Comparison of ENCODE assay signal across 25 mouse cellular contexts in genomic region chr11:67113381-67113780, GRCm38 (mm10). TPM values are rescaled to one million over a fixed set of nuclear protein-coding genes. Genes with fewer than 3 reads are reported as not detected.
A peak's percentile ranks its signal among the peaks of the same experiment; 100 is the strongest.
DNase-seq lines count a peak whose midpoint lies in the region; ATAC-seq and TF ChIP-seq lines count a peak whose summit lies in the region.
"Had no signal": no experiment of that assay in that cellular context is flagged by ENCODE, and none has a peak within 500 bp of the region (broad histone marks: within the 10 kb centered on the region; RNA-seq: fewer than 3 reads in every experiment).

No protein-coding gene starts in this region.

- intact Hi-C loops in gastrocnemius, adult 2 months (cut with DNase I) = loop anchor here (1.0 kb wide), 1 partner anchor 122 kb away; no protein-coding TSS in a partner anchor

- TF ChIP-seq EP300 in CH12.LX (IDR thresholded peaks at IDR 0.05; ENCODE audit: low read length) = no peak

- H3K4me1 ChIP-seq in midbrain, embryonic 11.5 days (ENCODE audit: control insufficient read depth, insufficient read depth, low read length) = no peaks in the 10 kb centered on the region
- H3K4me1 ChIP-seq in midbrain, embryonic 16.5 days (ENCODE audit: control insufficient read depth, insufficient read depth, low read length) = no peaks in the 10 kb centered on the region
- peaks cover 12 to 48% of the 10 kb centered on the region in 2 experiments for H3K4me1 ChIP-seq in CH12.LX (ENCODE audit: control insufficient read depth in 1 of 2, insufficient read depth in 2 of 2)
- H3K4me1 ChIP-seq: embryonic facial prominence, embryonic 12.5 days; embryonic facial prominence, embryonic 15.5 days; heart, embryonic 12.5 days; heart, embryonic 15.5 days had no signal

- H3K27ac ChIP-seq in gastrocnemius, adult 2 months = peak overlapping the region; percentile 97
- no peak overlapping the region for H3K27ac ChIP-seq in midbrain, embryonic 11.5 days (ENCODE audit: low read depth, low read length)
- no peak overlapping the region for H3K27ac ChIP-seq in midbrain, embryonic 16.5 days (ENCODE audit: low read length)
- H3K27ac ChIP-seq in CH12.LX (ENCODE audit: insufficient read depth, low read depth) = peak overlapping the region; percentile 89
- H3K27ac ChIP-seq: embryonic facial prominence, embryonic 12.5 days; embryonic facial prominence, embryonic 15.5 days; heart, embryonic 15.5 days; hindbrain, embryonic 14.5 days; hindbrain, postnatal 0 days had no signal

- WGBS in midbrain, embryonic 11.5 days = 86% methylated on average over 6 of the region's 6 CpGs
- WGBS in midbrain, embryonic 16.5 days = 91% methylated on average over 6 of the region's 6 CpGs

- in situ Hi-C loops in CH12.LX (cut with MboI; ENCODE audit: low pct_ligation_motif_present, low pct_unique_long_range_greater_than_20kb, low sequenced_read_pairs) = loop anchor here (5.0 kb wide), 3 partner anchors 119 to 529 kb away; no protein-coding TSS in a partner anchor

- dilution Hi-C loops in CH12.LX (cut with MboI; ENCODE audit: extremely low pct_ligation_motif_present, extremely low pct_unique_long_range_greater_than_20kb, low sequenced_read_pairs) = no loop called here

- TF ChIP-seq RAD21 in CH12.LX (IDR thresholded peaks at IDR 0.05; ENCODE audit: low read depth, low read length) = no peak

- DNase-seq in gastrocnemius, adult 2 months = peak; percentile 69
- no peak for DNase-seq in gastrocnemius, adult 8-10 months (ENCODE audit: low spot score in 2 of 2)
- DNase-seq in midbrain, embryonic 11.5 days (ENCODE audit: low spot score, missing footprints) = peak; percentile 23
- DNase-seq in CH12.LX (ENCODE audit: extremely low read depth) = no peak
- no peak for DNase-seq in right cerebral cortex, postnatal 36 days (ENCODE audit: low spot score in 2 of 2)
- DNase-seq: gastrocnemius, postnatal 25 days had no signal

- no peaks in the 10 kb centered on the region for H3K9me3 ChIP-seq in midbrain, embryonic 11.5 days (ENCODE audit: control insufficient read depth, low read length)
- H3K9me3 ChIP-seq in midbrain, embryonic 16.5 days (replicated peaks; ENCODE audit: control insufficient read depth, low read length, poor library complexity, severe bottlenecking) = no peaks in the 10 kb centered on the region
- H3K9me3 ChIP-seq in CH12.LX (replicated peaks; ENCODE audit: low read length) = no peaks in the 10 kb centered on the region
- H3K9me3 ChIP-seq: embryonic facial prominence, embryonic 12.5 days; embryonic facial prominence, embryonic 15.5 days; heart, embryonic 12.5 days; heart, embryonic 15.5 days had no signal

- H3K4me3 ChIP-seq in gastrocnemius, adult 2 months = peak overlapping the region; percentile 73
- no peak overlapping the region for H3K4me3 ChIP-seq in midbrain, embryonic 11.5 days (ENCODE audit: low read depth, low read length)
- H3K4me3 ChIP-seq in midbrain, embryonic 16.5 days (ENCODE audit: low read depth, low read length) = no peak overlapping the region
- H3K4me3 ChIP-seq in CH12.LX (replicated peaks in 1 of 3; ENCODE audit: low read depth in 2 of 3, low read length in 2 of 3, poor library complexity in 1 of 3) = peak overlapping the region; percentile 50 to 59 (median 52)
- H3K4me3 ChIP-seq: embryonic facial prominence, embryonic 12.5 days; embryonic facial prominence, embryonic 15.5 days; heart, embryonic 12.5 days; heart, embryonic 15.5 days had no signal

- peaks cover 5% of the 10 kb centered on the region; the same call in 1 of the 2 replicates for H3K79me2 ChIP-seq in CH12.LX (replicated peaks; ENCODE audit: control insufficient read depth, extremely low read depth, insufficient read depth, poor library complexity, severe bottlenecking)

- H3K27me3 ChIP-seq in midbrain, embryonic 11.5 days (ENCODE audit: control insufficient read depth, insufficient read depth, low read length) = no peaks in the 10 kb centered on the region
- H3K27me3 ChIP-seq in midbrain, embryonic 16.5 days (ENCODE audit: control insufficient read depth, insufficient read depth, low read depth, low read length) = no peaks in the 10 kb centered on the region
- H3K27me3 ChIP-seq in CH12.LX (replicated peaks) = no peaks in the 10 kb centered on the region
- H3K27me3 ChIP-seq: embryonic facial prominence, embryonic 12.5 days; embryonic facial prominence, embryonic 15.5 days; heart, embryonic 12.5 days had no signal

- no peak for TF ChIP-seq CTCF in gastrocnemius, adult 2 months (IDR thresholded peaks at IDR 0.05)
- TF ChIP-seq CTCF in CH12.LX (conservative IDR thresholded peaks at IDR 0.05 in 1 of 2, IDR thresholded peaks at IDR 0.05 in 1 of 2; ENCODE audit: low read depth in 2 of 2, low read length in 2 of 2) = no peak

- no peak overlapping the region for H3K4me2 ChIP-seq in midbrain, embryonic 11.5 days
- H3K4me2 ChIP-seq in midbrain, embryonic 16.5 days (ENCODE audit: low read length) = no peak overlapping the region
- H3K4me2 ChIP-seq in CH12.LX (ENCODE audit: insufficient read depth, low read depth, poor library complexity, severe bottlenecking) = peak overlapping the region; percentile 44
- H3K4me2 ChIP-seq: embryonic facial prominence, embryonic 12.5 days; embryonic facial prominence, embryonic 15.5 days; heart, embryonic 12.5 days; heart, embryonic 15.5 days; hindbrain, embryonic 14.5 days had no signal

- no peak; the same call in 1 of the 2 replicates for TF ChIP-seq POLR2A in CH12.LX (IDR thresholded peaks at IDR 0.05; ENCODE audit: low read depth, low read length)

- H3K9ac ChIP-seq in midbrain, embryonic 11.5 days (ENCODE audit: low read length) = no peak overlapping the region
- no peak overlapping the region for H3K9ac ChIP-seq in midbrain, embryonic 16.5 days (ENCODE audit: low read depth, low read length)
- H3K9ac ChIP-seq in CH12.LX (ENCODE audit: insufficient read depth, low read depth) = peak overlapping the region; percentile 74
- H3K9ac ChIP-seq: embryonic facial prominence, embryonic 12.5 days; embryonic facial prominence, embryonic 15.5 days; forebrain, postnatal 0 days; heart, embryonic 12.5 days; heart, embryonic 15.5 days; hindbrain, embryonic 14.5 days had no signal

- no peaks in the 10 kb centered on the region for H3K36me3 ChIP-seq in midbrain, embryonic 11.5 days (ENCODE audit: control insufficient read depth, insufficient read depth, low read length)
- no peaks in the 10 kb centered on the region for H3K36me3 ChIP-seq in midbrain, embryonic 16.5 days (ENCODE audit: control insufficient read depth, insufficient read depth, low read length)
- H3K36me3 ChIP-seq in CH12.LX (replicated peaks in 1 of 2; ENCODE audit: control insufficient read depth in 1 of 2, insufficient read depth in 1 of 2, low read length in 1 of 2) = no peaks in the 10 kb centered on the region
- H3K36me3 ChIP-seq: embryonic facial prominence, embryonic 12.5 days; embryonic facial prominence, embryonic 15.5 days; heart, embryonic 12.5 days; heart, embryonic 15.5 days had no signal

- no peak for ATAC-seq in midbrain, embryonic 11.5 days (ENCODE audit: low FRiP score)
- no peak for ATAC-seq in midbrain, embryonic 16.5 days
- ATAC-seq: hindbrain, postnatal 0 days; inflammation-experienced regulatory T-cells, adult 6 months; intestine, embryonic 16.5 days had no signal

TF ChIP-seq in CH12.LX, 34 proteins besides CTCF, POLR2A, EP300 and RAD21:
- TF ChIP-seq SIN3A (IDR thresholded peaks at IDR 0.05; ENCODE audit: low read length) (no peak), ZMIZ1 (IDR thresholded peaks at IDR 0.05; ENCODE audit: low read depth, low read length) (0 out of 2 replicates have a peak, but pooled peaks have one; percentile 2), MAZ (IDR thresholded peaks at IDR 0.05; ENCODE audit: low read depth, low read length) (no peak), BHLHE40 (IDR thresholded peaks at IDR 0.05; ENCODE audit: low read depth, low read length) (no peak), MAX (IDR thresholded peaks at IDR 0.05; ENCODE audit: low read length) (no peak), NELFE (IDR thresholded peaks at IDR 0.05; ENCODE audit: low read depth, low read length) (no peak), JUN (IDR thresholded peaks at IDR 0.05; ENCODE audit: insufficient read depth, low read depth, low read length) (no peak), CHD1 (IDR thresholded peaks at IDR 0.05; ENCODE audit: low read depth, low read length) (peak; percentile 22; the same call in 1 of the 2 replicates)
TF ChIP-seq in CH12.LX: peak in this region for 2.

RNA-seq across cellular contexts. Expression of gene Myh3, which starts 35.3 kb away (rescaled TPM):
- 10 to 100 TPM in 1 of 2 experiments, 1 to 10 TPM in 1; 7.8 to 15.3 TPM for total RNA-seq in gastrocnemius, adult 2 months (2021)
- total RNA-seq in gastrocnemius, adult 8-10 months (2022) = 1 to 10 TPM; 4.4 to 9.9 (median 6.9) TPM
- polyA plus RNA-seq in midbrain, embryonic 11.5 days (2014; fragmentation: Nextera tagmentation; extraction: Ambion mirVana) = 0.51 and 0.54 TPM in 2 replicates
- polyA plus RNA-seq in midbrain, embryonic 16.5 days (2015; fragmentation: Nextera tagmentation; extraction: Ambion mirVana) = 0.14 and 0.22 TPM in 2 replicates
- 0.55 and 0.64 TPM in 2 replicates for total RNA-seq in CH12.LX (2012; rRNA removed)
- total RNA-seq in CH12.LX (2014; rRNA removed) = 0.08 and 0.12 TPM in 2 replicates
- polyA plus RNA-seq in CH12.LX (2012; ENCODE audit: insufficient read length, low read depth) = 0.26 and 0.29 TPM in 2 replicates
- total RNA-seq: common myeloid progenitor, adult 5-6 weeks had no signal
- polyA plus RNA-seq: adrenal gland, adult 2 months had no signal

RNA-seq across cellular contexts. Expression of gene Myh2, which starts 57.4 kb away (rescaled TPM):
- total RNA-seq in gastrocnemius, adult 2 months (2021) = 1,000 to 10,000 TPM; 1,238 to 3,712 TPM
- total RNA-seq in gastrocnemius, adult 8-10 months (2022) = 1,000 to 10,000 TPM; 1,182 to 1,409 (median 1,293) TPM
- polyA plus RNA-seq in midbrain, embryonic 11.5 days (2014; fragmentation: Nextera tagmentation; extraction: Ambion mirVana) = not detected in 2 replicates
- polyA plus RNA-seq in midbrain, embryonic 16.5 days (2015; fragmentation: Nextera tagmentation; extraction: Ambion mirVana) = 0.14 and 0.25 TPM in 2 replicates
- total RNA-seq in CH12.LX (2012; rRNA removed) = 0.08 TPM in 2 replicates
- 0.04 TPM in 1 of 2 replicates, not detected in the other for total RNA-seq in CH12.LX (2014; rRNA removed)
- 0.04 TPM in 1 of 2 replicates, not detected in the other for polyA plus RNA-seq in CH12.LX (2012; ENCODE audit: insufficient read length, low read depth)
- total RNA-seq: adrenal gland, adult 2 months; adrenal gland, postnatal 14 days; common myeloid progenitor, adult 5-6 weeks; heart, adult 18-20 months; heart, postnatal 10 days; MEL had no signal
- polyA plus RNA-seq: adrenal gland, adult 2 months; cerebellum, adult 2 months; forebrain, embryonic 11.5 days; heart, embryonic 12.5 days; hindbrain, embryonic 11.5 days; inflammation-experienced regulatory T-cells, adult 6 months had no signal

Comparison
In these comparisons a context has a peak if more than half of its experiments do, and no peak if none do; other contexts are left out.
1. DNase-seq: peak in gastrocnemius, adult 2 months (single experiment) and midbrain, embryonic 11.5 days (single experiment); none in gastrocnemius, adult 8-10 months (0 of 2), CH12.LX (single experiment) and right cerebral cortex, postnatal 36 days (0 of 2).
2. H3K27ac ChIP-seq: peak in gastrocnemius, adult 2 months (single experiment) and CH12.LX (single experiment); none in midbrain, embryonic 11.5 days (single experiment) and midbrain, embryonic 16.5 days (single experiment).
3. H3K4me3 ChIP-seq: peak in gastrocnemius, adult 2 months (single experiment) and CH12.LX (3 of 3); none in midbrain, embryonic 11.5 days (single experiment) and midbrain, embryonic 16.5 days (single experiment).
4. RNA of gene Myh2, which starts 57.4 kb away (total RNA-seq): 1,238 to 3,712 TPM in gastrocnemius, adult 2 months and 1,182 to 1,409 TPM in gastrocnemius, adult 8-10 months; 0.04 to 0.08 TPM in CH12.LX; every median in the first group is over 1,000 times any median in the second.